Mouse (Mus musculus) right cerebral cortex, adult 18-20 months (tissue): Measurements from ENCODE around the gene Nae1.

ENCODE experiments used
- DNase-seq: peaks from one replicate; pipeline ENCODE4 v3.0.0; 2022; ENCODE audit warnings: mixed read lengths

The Nae1 gene

DNA sequence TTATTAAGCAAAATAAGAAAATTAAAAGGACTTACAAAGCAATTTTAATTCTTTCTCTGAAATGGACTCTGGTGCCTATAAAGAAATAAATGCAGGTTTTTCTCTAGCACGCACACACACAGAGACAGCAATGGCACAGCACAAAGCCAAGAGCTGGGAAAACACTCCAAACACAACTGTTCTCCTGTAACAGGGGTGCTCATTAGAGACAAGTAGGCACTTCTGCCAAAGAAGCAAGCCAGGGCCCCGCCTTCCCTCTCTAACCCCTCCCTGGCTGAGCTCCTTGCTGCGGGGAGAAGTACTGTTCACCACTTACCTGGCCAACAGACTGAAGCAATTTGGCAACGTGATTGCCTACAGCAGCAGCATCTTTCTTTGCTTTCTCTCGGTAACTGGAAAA, 16.6 kb downstream of the Nae1 start:
- no peak for DNase-seq

GRCm38 (mm10) chr8:104510134-104510533, 24.3 kb downstream of the Nae1 start:
- no peak for DNase-seq

DNA sequence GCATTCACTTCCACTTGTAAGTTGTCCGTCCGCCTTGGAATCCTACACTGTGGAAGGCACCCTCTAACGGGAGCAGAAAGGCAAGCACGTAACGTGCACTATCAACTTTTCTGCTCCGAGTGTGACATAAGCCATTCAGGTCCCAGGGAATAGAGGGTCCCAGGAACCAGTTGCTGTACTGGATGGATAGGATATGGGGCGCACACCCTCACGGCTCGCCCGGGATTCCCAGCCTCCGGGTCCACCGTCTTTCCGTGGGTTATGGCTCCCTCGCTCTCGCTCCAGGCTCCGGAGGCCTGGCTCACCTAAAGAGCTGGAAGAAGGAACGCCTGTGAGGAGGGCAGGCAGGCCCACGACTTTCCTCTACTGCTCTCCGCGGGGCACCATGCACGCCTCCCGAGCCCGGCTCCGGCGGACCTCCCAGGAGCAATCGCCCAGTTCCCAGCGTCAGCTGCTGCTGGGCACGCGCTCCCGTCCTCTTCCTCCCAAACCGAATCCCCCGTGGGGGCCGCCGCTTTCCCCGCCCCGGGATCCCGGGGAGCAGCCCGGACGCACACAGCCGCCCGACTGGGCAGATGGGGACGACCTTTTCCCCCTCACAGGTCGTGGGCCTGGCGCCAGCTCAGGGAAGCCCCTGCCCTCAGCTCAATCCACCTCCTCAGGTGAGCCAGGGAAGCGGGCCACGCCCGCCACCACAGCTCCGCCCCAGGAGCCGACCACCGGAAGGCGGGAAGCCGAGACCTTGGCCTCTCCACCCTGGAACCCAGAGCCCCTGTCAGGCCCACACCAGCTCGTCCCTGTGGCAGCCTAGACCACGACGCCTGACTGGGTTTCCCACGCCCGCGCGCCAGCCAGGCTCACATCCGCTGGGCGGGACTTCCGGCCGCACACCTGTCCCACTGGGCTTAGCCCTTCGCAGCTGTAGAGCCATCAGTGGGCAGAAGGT, 25.1 kb downstream of the Nae1 start, which contains the start of gene Terb1:
Terb1 (minus strand) TSS at position 850 of the 946 bp plus-strand sequence.
- peak; percentile 55 for DNase-seq

GRCm38 (mm10) chr8:104479091-104479490, 55.3 kb downstream of the Nae1 start:
- DNase-seq: no peak

DNA sequence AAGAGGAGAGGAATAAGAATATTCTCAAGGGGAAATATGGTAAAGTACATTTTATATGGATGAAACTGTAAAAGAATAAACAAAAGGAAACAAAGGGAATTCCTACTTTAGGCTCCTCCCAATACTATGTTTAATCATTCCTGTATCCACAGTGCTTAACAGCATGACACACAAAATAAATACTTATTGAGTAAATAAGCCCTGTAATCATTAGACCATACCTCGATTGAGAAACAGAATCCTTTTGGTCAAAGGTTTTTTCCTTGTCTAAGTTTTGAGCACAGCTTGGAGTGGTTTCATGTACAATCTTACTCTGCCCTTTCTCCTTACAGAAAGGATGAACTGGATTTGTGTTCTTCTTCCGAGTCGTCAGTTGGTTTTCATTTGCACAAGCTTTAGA, 62.0 kb downstream of the Nae1 start:
- no peak for DNase-seq

GRCm38 (mm10) chr8:104467463-104467862, 67.0 kb downstream of the Nae1 start:
- no peak for DNase-seq
